Mouse (Mus musculus) forebrain, embryonic 12.5 days (tissue): ENCODE data around the gene Abcc5. TPM values are rescaled to one million over a fixed set of nuclear protein-coding genes. Genes with fewer than 3 reads are reported as not detected.
"Not testable (repeated sequence)": the region's sequence is repeated elsewhere in the genome, so short reads cannot be mapped to it uniquely, and the experiment has no call there.

Experiments used
- ATAC-seq: fragments of 200-750 bp; cut with Nextera tagmentation; 2 replicates; pipeline ENCODE4 v1.8.0; 2017; ENCODE audit warnings: moderate TSS enrichment; ENCODE audit not compliant: low FRiP score
- H3K27ac ChIP-seq: fragments of 300-500 bp; sonication (generic); 2 replicates; pipeline ENCODE4 v1.5.1; 2016; ENCODE audit warnings: mild to moderate bottlenecking
- H3K27me3 ChIP-seq: fragments of 300-500 bp; sonication (generic); 2 replicates; pipeline ENCODE4 v1.6.1; 2016; ENCODE audit warnings: mild to moderate bottlenecking
- H3K36me3 ChIP-seq: fragments of 300-500 bp; sonication (generic); replicated peaks from 2 replicates; pipeline ENCODE4 v1.6.1; 2016; ENCODE audit warnings: mild to moderate bottlenecking
- H3K4me1 ChIP-seq: fragments of 300-500 bp; sonication (generic); 2 replicates; pipeline ENCODE4 v1.6.1; 2016
- H3K4me2 ChIP-seq: fragments of 300-500 bp; sonication (generic); 2 replicates; pipeline ENCODE4 v1.6.1; 2016; ENCODE audit warnings: mild to moderate bottlenecking, moderate library complexity
- H3K4me3 ChIP-seq: fragments of 300-500 bp; sonication (generic); replicated peaks from 2 replicates; pipeline ENCODE4 v1.5.1; 2016; ENCODE audit warnings: mild to moderate bottlenecking
- H3K9ac ChIP-seq: fragments of 300-500 bp; sonication (generic); 2 replicates; pipeline ENCODE4 v1.6.1; 2016; ENCODE audit warnings: mild to moderate bottlenecking
- H3K9me3 ChIP-seq: fragments of 300-500 bp; sonication (generic); 2 replicates; pipeline ENCODE4 v1.6.1; 2016
- WGBS: fragments of 180-500 bp; shearing (Covaris S2); methylation state at CpG from one replicate; pipeline ENCODE4 v1.1.7; 2016; 5-methylcytosine and 5-hydroxymethylcytosine counted together
- polyA plus RNA-seq: library from polyadenylated mRNA; unstranded; fragments of >200 nt; fragmentation: Nextera tagmentation; extraction: Ambion mirVana; gene quantifications from 2 replicates; pipeline ENCODE4 v1.2.1, GENCODE M21; 2016

Gene Abcc5
- polyA plus RNA-seq, 1 experiment from 2014 or later = 102 TPM

GRCm38 (mm10) chr16:20444831-20445388 is 18.7 kb upstream of the Abcc5 start:
- Histone ChIP-seq H3K4me2 (no peak overlapping the region), H3K9me3 (no peaks in the 10 kb centered on the region), H3K27me3 (no peaks in the 10 kb centered on the region), H3K36me3 (no peaks in the 10 kb centered on the region), H3K27ac (no peak overlapping the region), H3K9ac (no peak overlapping the region), H3K4me1 (peaks cover 4% of the 10 kb centered on the region; the same call in 1 of the 2 replicates), H3K4me3 (no peak overlapping the region)
- no peak for ATAC-seq
- 36% methylated on average over 7 of the region's 7 CpGs for WGBS

GRCm38 (mm10) chr16:20442871-20443270 is 16.7 kb upstream of the Abcc5 start:
- no peak for ATAC-seq
- Histone ChIP-seq H3K27me3 (no peaks in the 10 kb centered on the region), H3K4me1 (peaks cover 4% of the 10 kb centered on the region; the same call in 1 of the 2 replicates), H3K4me2 (no peak overlapping the region), H3K9ac (no peak overlapping the region), H3K9me3 (0 out of 2 replicates have a peak, but pooled peaks cover 3% of the 10 kb centered on the region), H3K4me3 (no peak overlapping the region), H3K27ac (no peak overlapping the region), H3K36me3 (no peaks in the 10 kb centered on the region)
- 88% methylated on average over 2 of the region's 2 CpGs for WGBS

- H3K27ac ChIP-seq = no peak overlapping the region
- H3K9me3 ChIP-seq = 0 out of 2 replicates have a peak, but pooled peaks cover 3% of the 10 kb centered on the region
- no peak for ATAC-seq
- no peak overlapping the region for H3K9ac ChIP-seq
- H3K4me2 ChIP-seq = no peak overlapping the region
- no peak overlapping the region for H3K4me3 ChIP-seq
- no peaks in the 10 kb centered on the region for H3K4me1 ChIP-seq
- no peaks in the 10 kb centered on the region for H3K36me3 ChIP-seq
- 87% methylated on average over 11 of the region's 11 CpGs for WGBS
- no peaks in the 10 kb centered on the region for H3K27me3 ChIP-seq
Observed at GRCm38 (mm10) chr16:20438673-20439415, 12.7 kb upstream of the Abcc5 start.

- not testable (repeated sequence) for H3K9me3 ChIP-seq, H3K36me3 ChIP-seq, H3K4me2 ChIP-seq, H3K9ac ChIP-seq, H3K4me1 ChIP-seq, H3K4me3 ChIP-seq, ATAC-seq, H3K27me3 ChIP-seq, H3K27ac ChIP-seq
- 91% methylated on average over 1 of the region's 1 CpGs for WGBS
Observed at GRCm38 (mm10) chr16:20438046-20438445, 11.9 kb upstream of the Abcc5 start.

GRCm38 (mm10) chr16:20436281-20436680 is 10.1 kb upstream of the Abcc5 start:
- no peaks in the 10 kb centered on the region for H3K27me3 ChIP-seq
- H3K4me1 ChIP-seq = no peaks in the 10 kb centered on the region
- 0 out of 2 replicates have a peak, but pooled peaks cover 3% of the 10 kb centered on the region for H3K9me3 ChIP-seq
- H3K27ac ChIP-seq = no peak overlapping the region
- no peak overlapping the region for H3K4me3 ChIP-seq
- H3K4me2 ChIP-seq = no peak overlapping the region
- no peak for ATAC-seq
- 86% methylated on average over 3 of the region's 3 CpGs for WGBS
- no peak overlapping the region for H3K9ac ChIP-seq
- H3K36me3 ChIP-seq = no peaks in the 10 kb centered on the region

GRCm38 (mm10) chr16:20429328-20429727 is 3.1 kb upstream of the Abcc5 start:
- WGBS = 87% methylated on average over 5 of the region's 5 CpGs
- Histone ChIP-seq H3K9me3 (no peaks in the 10 kb centered on the region), H3K4me2 (no peak overlapping the region), H3K27me3 (no peaks in the 10 kb centered on the region), H3K9ac (no peak overlapping the region), H3K4me3 (no peak overlapping the region), H3K27ac (no peak overlapping the region), H3K4me1 (peaks cover 12% of the 10 kb centered on the region), H3K36me3 (no peaks in the 10 kb centered on the region)
- ATAC-seq = no peak

- no peak for ATAC-seq
- Histone ChIP-seq H3K9me3 (no peaks in the 10 kb centered on the region), H3K4me1 (peaks cover 14% of the 10 kb centered on the region), H3K36me3 (no peaks in the 10 kb centered on the region), H3K27me3 (no peaks in the 10 kb centered on the region), H3K4me3 (no peak overlapping the region), H3K9ac (no peak overlapping the region), H3K27ac (no peak overlapping the region), H3K4me2 (no peak overlapping the region)
- WGBS = 81% methylated on average over 4 of the region's 4 CpGs
Observed at GRCm38 (mm10) chr16:20427566-20427965, 1.4 kb upstream of the Abcc5 start.

GRCm38 (mm10) chr16:20424719-20425650 is 1.2 kb downstream of the Abcc5 start:
- 56% methylated on average over 10 of the region's 10 CpGs for WGBS
- Histone ChIP-seq H3K27ac (0 out of 2 replicates have a peak overlapping the region, but pooled peaks have one; percentile 86), H3K27me3 (no peaks in the 10 kb centered on the region), H3K9me3 (no peaks in the 10 kb centered on the region), H3K4me1 (peaks cover 14% of the 10 kb centered on the region), H3K9ac (peak overlapping the region; percentile 84), H3K4me2 (peak overlapping the region; percentile 71), H3K36me3 (peaks cover 15% of the 10 kb centered on the region), H3K4me3 (peak overlapping the region; percentile 75)
- no peak for ATAC-seq

GRCm38 (mm10) chr16:20424226-20424663 is 1.9 kb downstream of the Abcc5 start:
- Histone ChIP-seq H3K4me1 (peaks cover 14% of the 10 kb centered on the region), H3K27ac (no peak overlapping the region), H3K9me3 (no peaks in the 10 kb centered on the region), H3K36me3 (peaks cover 15% of the 10 kb centered on the region), H3K27me3 (no peaks in the 10 kb centered on the region), H3K4me2 (no peak overlapping the region), H3K9ac (no peak overlapping the region), H3K4me3 (no peak overlapping the region)
- WGBS = 92% methylated on average over 7 of the region's 7 CpGs
- no peak for ATAC-seq

- ATAC-seq = no peak
- H3K9ac ChIP-seq = no peak overlapping the region
- peaks cover 14% of the 10 kb centered on the region for H3K4me1 ChIP-seq
- H3K9me3 ChIP-seq = no peaks in the 10 kb centered on the region
- peaks cover 15% of the 10 kb centered on the region for H3K36me3 ChIP-seq
- no peak overlapping the region for H3K4me2 ChIP-seq
- 88% methylated on average over 6 of the region's 6 CpGs for WGBS
- H3K27me3 ChIP-seq = no peaks in the 10 kb centered on the region
- no peak overlapping the region for H3K27ac ChIP-seq
- no peak overlapping the region for H3K4me3 ChIP-seq
Observed at GRCm38 (mm10) chr16:20422938-20423730, 3.1 kb downstream of the Abcc5 start.

GRCm38 (mm10) chr16:20418054-20418453 is 8.1 kb downstream of the Abcc5 start:
- H3K4me3 ChIP-seq = no peak overlapping the region
- no peak overlapping the region for H3K9ac ChIP-seq
- ATAC-seq = no peak
- no peaks in the 10 kb centered on the region for H3K27me3 ChIP-seq
- H3K4me1 ChIP-seq = no peaks in the 10 kb centered on the region
- 93% methylated on average over 2 of the region's 2 CpGs for WGBS
- H3K9me3 ChIP-seq = no peaks in the 10 kb centered on the region
- peaks cover 15% of the 10 kb centered on the region for H3K36me3 ChIP-seq
- H3K27ac ChIP-seq = no peak overlapping the region
- H3K4me2 ChIP-seq = no peak overlapping the region
